Mouse (Mus musculus): ENCODE data around the gene Habp2. TPM values are rescaled to one million over a fixed set of nuclear protein-coding genes. Genes with fewer than 3 reads are reported as not detected.

Gene Habp2
- total and polyA plus RNA-seq, 2 experiments from 2014 or later = not detected

DNA sequence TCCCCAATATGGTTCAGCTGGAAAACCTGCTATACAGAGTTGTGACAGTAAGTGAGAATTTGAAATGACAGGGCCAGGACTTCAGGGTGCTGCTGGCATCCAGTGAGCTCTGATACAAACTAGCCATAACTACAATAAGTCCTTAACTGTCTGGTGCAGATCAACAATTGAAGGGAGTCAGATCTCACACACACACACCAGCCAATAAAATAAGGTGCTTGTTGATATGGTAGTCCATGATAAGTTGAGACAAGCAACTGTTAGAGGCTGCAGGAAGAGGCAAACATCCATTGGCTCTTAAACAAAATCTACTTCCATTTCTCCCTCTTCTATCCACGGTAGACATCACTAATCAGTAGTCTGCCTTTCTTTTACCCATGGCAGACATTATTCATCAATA lies 30.7 kb upstream of the Habp2 start:
- no peak overlapping the region for H3K9ac ChIP-seq
- WGBS = 44% methylated on average over 1 of the region's 1 CpGs
- DNase-seq (no peak), ATAC-seq (no peak)
- H3K4me2 ChIP-seq (ENCODE audit: low read depth) = no peak overlapping the region
- no peaks in the 10 kb centered on the region for H3K9me3 ChIP-seq (ENCODE audit: low read length)
- no peaks in the 10 kb centered on the region for H3K36me3 ChIP-seq (ENCODE audit: insufficient read depth)
- no peak overlapping the region for H3K27ac ChIP-seq (ENCODE audit: low read depth, low read length)
- no peak overlapping the region for H3K4me3 ChIP-seq (ENCODE audit: low read depth, low read length)
- TF ChIP-seq CTCF (IDR thresholded peaks at IDR 0.05; ENCODE audit: low read depth) = no peak
- no peaks in the 10 kb centered on the region for H3K27me3 ChIP-seq (ENCODE audit: insufficient read depth, low read length)
- H3K4me1 ChIP-seq (ENCODE audit: insufficient read depth) = no peaks in the 10 kb centered on the region

DNA sequence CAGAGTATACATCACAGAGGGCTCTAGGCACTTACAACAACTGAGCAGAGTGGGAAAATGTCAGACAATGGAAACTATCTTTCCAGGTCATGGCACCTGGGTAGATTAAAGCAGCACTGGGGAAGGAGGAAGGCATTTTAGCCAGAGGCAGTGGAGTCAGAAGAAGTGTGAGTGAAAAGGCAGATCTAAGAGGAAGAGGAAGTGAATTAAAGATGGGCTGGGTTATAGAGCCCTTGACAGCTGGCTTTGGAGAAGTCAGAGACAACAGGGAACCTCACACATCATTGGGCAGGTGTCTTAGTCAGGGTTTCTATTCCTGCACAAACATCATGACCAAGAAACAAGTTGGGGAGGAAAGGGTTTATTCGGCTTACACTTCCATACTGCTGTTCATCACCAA lies 30.2 kb upstream of the Habp2 start:
- WGBS = 100% methylated on average over 1 of the region's 1 CpGs

GRCm38 (mm10) chr19:56263696-56264095 lies 23.2 kb upstream of the Habp2 start:
- Histone ChIP-seq H3K9me3 (ENCODE audit: low read length) (no peaks in the 10 kb centered on the region), H3K27ac (ENCODE audit: low read depth, low read length) (no peak overlapping the region), H3K4me1 (ENCODE audit: insufficient read depth) (no peaks in the 10 kb centered on the region), H3K9ac (no peak overlapping the region), H3K4me3 (ENCODE audit: low read depth, low read length) (no peak overlapping the region), H3K4me2 (ENCODE audit: low read depth) (no peak overlapping the region), H3K36me3 (ENCODE audit: insufficient read depth) (no peaks in the 10 kb centered on the region), H3K27me3 (ENCODE audit: insufficient read depth, low read length) (no peaks in the 10 kb centered on the region)
- DNase-seq (peak; percentile 42), ATAC-seq (no peak)
- 73% methylated on average over 14 of the region's 14 CpGs for WGBS
- no peak for TF ChIP-seq CTCF (IDR thresholded peaks at IDR 0.05; ENCODE audit: low read depth)

More for the DNA sequence above, 30.2 kb upstream of the Habp2 start:
- Histone ChIP-seq H3K27ac (ENCODE audit: low read depth, low read length) (no peak overlapping the region), H3K9ac (no peak overlapping the region), H3K36me3 (ENCODE audit: insufficient read depth) (no peaks in the 10 kb centered on the region), H3K27me3 (ENCODE audit: insufficient read depth, low read length) (no peaks in the 10 kb centered on the region), H3K9me3 (ENCODE audit: low read length) (no peaks in the 10 kb centered on the region), H3K4me1 (ENCODE audit: insufficient read depth) (no peaks in the 10 kb centered on the region), H3K4me3 (ENCODE audit: low read depth, low read length) (no peak overlapping the region), H3K4me2 (ENCODE audit: low read depth) (no peak overlapping the region)
- DNase-seq = no peak
- TF ChIP-seq CTCF (IDR thresholded peaks at IDR 0.05; ENCODE audit: low read depth) = no peak
- ATAC-seq = no peak

DNA sequence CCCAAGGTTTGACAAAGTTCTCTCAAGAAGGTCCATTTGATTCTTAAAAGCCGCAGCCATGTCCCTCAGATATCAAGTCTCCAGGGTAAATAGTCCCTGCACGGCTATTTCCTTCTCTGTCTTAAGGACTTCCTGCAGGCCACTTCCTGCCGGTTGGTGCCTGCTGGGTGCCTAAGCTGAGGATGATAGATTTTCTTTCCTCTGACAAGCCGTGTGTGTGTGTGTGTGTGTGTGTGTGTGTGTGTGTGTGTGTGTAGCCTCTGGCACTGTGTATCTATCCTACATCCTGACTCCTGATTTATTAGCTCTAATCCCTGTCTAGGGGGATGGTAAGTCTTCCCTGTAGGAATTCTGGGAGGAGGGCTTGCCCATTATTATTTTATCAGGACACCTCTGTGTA lies 22.8 kb upstream of the Habp2 start:
- H3K27me3 ChIP-seq (ENCODE audit: insufficient read depth, low read length) = no peaks in the 10 kb centered on the region
- H3K4me1 ChIP-seq (ENCODE audit: insufficient read depth) = no peaks in the 10 kb centered on the region
- no peaks in the 10 kb centered on the region for H3K9me3 ChIP-seq (ENCODE audit: low read length)
- no peak overlapping the region for H3K9ac ChIP-seq
- no peak for TF ChIP-seq CTCF (IDR thresholded peaks at IDR 0.05; ENCODE audit: low read depth)
- ATAC-seq (no peak), DNase-seq (no peak)
- H3K4me2 ChIP-seq (ENCODE audit: low read depth) = no peak overlapping the region
- H3K36me3 ChIP-seq (ENCODE audit: insufficient read depth) = no peaks in the 10 kb centered on the region
- no peak overlapping the region for H3K27ac ChIP-seq (ENCODE audit: low read depth, low read length)
- no peak overlapping the region for H3K4me3 ChIP-seq (ENCODE audit: low read depth, low read length)
- 67% methylated on average over 4 of the region's 4 CpGs for WGBS

DNA sequence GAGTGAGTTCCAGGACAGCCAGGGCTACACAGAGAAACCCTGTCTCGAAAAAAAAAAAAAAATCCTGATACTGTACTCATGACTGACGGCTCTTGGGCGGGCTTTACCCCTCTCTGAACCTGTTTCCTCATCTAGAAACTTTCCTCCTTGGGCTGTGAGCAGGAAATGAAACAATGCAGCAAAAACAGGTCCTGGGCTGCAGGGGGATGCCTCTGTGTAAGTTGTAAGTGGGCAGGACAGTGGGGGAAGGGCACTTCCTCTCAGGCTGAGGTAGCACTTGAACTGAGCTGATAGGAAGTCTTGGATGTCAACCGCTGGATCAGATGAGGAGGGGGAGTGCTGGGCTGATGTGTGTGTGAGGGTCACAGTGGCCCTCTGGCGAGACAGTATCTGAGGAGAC lies 21.8 kb upstream of the Habp2 start:
- TF ChIP-seq CTCF (IDR thresholded peaks at IDR 0.05; ENCODE audit: low read depth) = no peak
- Histone ChIP-seq H3K36me3 (ENCODE audit: insufficient read depth) (no peaks in the 10 kb centered on the region), H3K4me1 (ENCODE audit: insufficient read depth) (no peaks in the 10 kb centered on the region), H3K9ac (no peak overlapping the region), H3K4me3 (ENCODE audit: low read depth, low read length) (no peak overlapping the region), H3K27me3 (ENCODE audit: insufficient read depth, low read length) (no peaks in the 10 kb centered on the region), H3K4me2 (ENCODE audit: low read depth) (no peak overlapping the region), H3K27ac (ENCODE audit: low read depth, low read length) (no peak overlapping the region), H3K9me3 (ENCODE audit: low read length) (no peaks in the 10 kb centered on the region)
- DNase-seq = no peak
- 89% methylated on average over 5 of the region's 5 CpGs for WGBS
- ATAC-seq = no peak

- H3K36me3 ChIP-seq (ENCODE audit: insufficient read depth) = no peaks in the 10 kb centered on the region
- H3K4me3 ChIP-seq (ENCODE audit: low read depth, low read length) = no peak overlapping the region
- H3K9ac ChIP-seq = no peak overlapping the region
- H3K27ac ChIP-seq (ENCODE audit: low read depth, low read length) = no peak overlapping the region
- ATAC-seq = no peak
- no peak overlapping the region for H3K4me2 ChIP-seq (ENCODE audit: low read depth)
- no peak for TF ChIP-seq CTCF (IDR thresholded peaks at IDR 0.05; ENCODE audit: low read depth)
- no peaks in the 10 kb centered on the region for H3K9me3 ChIP-seq (ENCODE audit: low read length)
- DNase-seq = no peak
- 85% methylated on average over 8 of the region's 8 CpGs for WGBS
- H3K27me3 ChIP-seq (ENCODE audit: insufficient read depth, low read length) = no peaks in the 10 kb centered on the region
- no peaks in the 10 kb centered on the region for H3K4me1 ChIP-seq (ENCODE audit: insufficient read depth)
These were observed 14.9 kb upstream of the Habp2 start for GRCm38 (mm10) chr19:56272081-56272480.

DNA sequence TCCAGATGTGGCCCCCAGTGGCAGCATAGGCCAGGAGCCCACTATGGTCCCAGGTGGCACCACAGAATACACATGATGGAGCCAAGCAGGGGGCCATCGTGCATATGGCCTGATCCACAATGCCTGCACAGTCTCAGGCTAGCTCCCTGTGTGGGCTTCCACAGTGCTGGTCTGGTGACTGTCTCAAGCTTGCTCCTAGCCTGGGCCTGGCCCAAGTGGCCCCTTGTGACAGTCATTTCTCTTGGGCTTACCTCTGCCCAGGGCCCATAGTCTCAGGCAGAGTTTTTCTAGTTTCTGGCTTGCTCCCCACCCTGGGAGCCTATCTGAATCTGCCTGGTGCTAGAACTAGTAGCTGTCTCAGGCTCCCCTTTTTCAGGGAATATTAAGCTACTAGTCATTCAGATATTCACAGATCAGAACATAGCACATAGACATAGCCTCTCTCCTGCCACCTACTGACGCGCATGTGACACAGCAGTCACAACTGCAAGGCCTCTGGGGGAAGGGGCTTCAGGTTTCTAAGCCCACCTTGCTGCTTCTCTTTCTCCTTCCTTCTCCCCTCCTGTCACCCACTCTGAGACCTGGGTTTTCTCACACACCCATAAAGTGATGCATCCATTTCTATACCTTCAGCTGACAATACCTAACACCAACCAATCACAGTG lies 9.7 kb upstream of the Habp2 start:
- Histone ChIP-seq H3K27ac (ENCODE audit: low read depth, low read length) (no peak overlapping the region), H3K36me3 (ENCODE audit: insufficient read depth) (no peaks in the 10 kb centered on the region), H3K4me2 (ENCODE audit: low read depth) (no peak overlapping the region), H3K9ac (no peak overlapping the region), H3K4me1 (ENCODE audit: insufficient read depth) (no peaks in the 10 kb centered on the region), H3K9me3 (ENCODE audit: low read length) (no peaks in the 10 kb centered on the region), H3K27me3 (ENCODE audit: insufficient read depth, low read length) (no peaks in the 10 kb centered on the region), H3K4me3 (ENCODE audit: low read depth, low read length) (no peak overlapping the region)
- 50% methylated on average over 3 of the region's 3 CpGs for WGBS
- no peak for ATAC-seq
- no peak for DNase-seq
- TF ChIP-seq CTCF (IDR thresholded peaks at IDR 0.05; ENCODE audit: low read depth) = peak; percentile 53
